Mouse (Mus musculus) small intestine, adult 2 months (tissue): ENCODE measurements around the gene Adgrf3.

ENCODE experiments used
- CTCF ChIP-seq: fragments of 200-500 bp; IDR thresholded peaks from 2 replicates; pipeline ENCODE4 v1.5.1; 2012; ENCODE audit warnings: low read depth, mild to moderate bottlenecking, control low read depth, inconsistent platforms, low read length, moderate library complexity, mixed read lengths; ENCODE audit not compliant: insufficient replicate concordance, insufficient read length; ENCODE audit errors: extremely low read depth
- POLR2A ChIP-seq: fragments of 200-500 bp; IDR thresholded peaks from 2 replicates; pipeline ENCODE4 v1.6.1; 2012; ENCODE audit warnings: low read depth, mild to moderate bottlenecking, control low read depth, inconsistent platforms, low read length, moderate library complexity

GRCm38 (mm10) chr5:30220666-30221065 lies 15.1 kb upstream of the Adgrf3 start:
- TF ChIP-seq CTCF (no peak), POLR2A (no peak)
